Mouse (Mus musculus): ENCODE measurements around the gene Traf4.
"Not testable (repeated sequence)": the region's sequence is repeated elsewhere in the genome, so short reads cannot be mapped to it uniquely, and the experiment has no call there.

The Traf4 gene

DNA sequence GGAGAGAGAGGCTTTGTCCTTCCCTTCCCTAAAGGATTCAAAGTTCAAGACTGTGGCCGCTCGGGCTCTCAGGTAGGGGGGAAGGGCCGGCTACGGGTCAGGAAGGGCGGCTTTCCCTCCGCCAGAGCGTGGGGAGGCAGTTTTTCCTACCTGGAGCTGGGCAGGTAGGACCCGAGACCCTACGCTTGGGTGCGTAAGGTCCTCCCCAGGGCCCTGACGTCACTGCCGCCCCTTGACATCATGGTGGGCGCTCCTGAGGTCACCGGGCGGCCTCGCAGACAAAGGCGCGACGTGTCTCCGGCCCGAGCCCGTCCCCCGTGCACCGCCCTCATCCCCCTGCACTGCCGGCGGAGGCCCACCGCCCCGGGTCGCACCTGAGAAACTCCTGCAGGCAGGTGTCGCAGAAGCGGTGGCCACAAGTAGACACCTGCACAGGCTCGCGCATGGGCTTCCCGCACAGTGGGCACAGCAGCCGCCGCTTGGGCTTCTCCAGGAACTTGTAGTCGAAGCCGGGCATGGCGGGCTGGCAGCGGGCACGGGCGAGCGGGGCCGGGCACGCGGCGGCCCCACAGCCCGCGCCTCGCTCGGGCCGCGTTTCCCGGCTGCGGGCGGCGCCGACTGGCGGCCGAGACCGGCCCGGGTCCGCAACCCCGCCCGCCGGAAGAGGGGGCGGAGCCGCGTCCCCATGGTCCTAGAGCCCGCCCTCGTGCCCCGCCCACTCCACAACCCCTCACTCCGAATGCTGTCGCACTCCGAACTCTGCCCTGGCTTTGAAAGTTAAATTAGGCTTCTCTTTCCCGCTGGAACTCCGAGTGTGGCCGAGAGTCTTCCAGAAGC lies at the start of gene Traf4:
Gene Traf4, minus strand, starts transcription at position 666 of the 837 bp plus-strand sequence.
- DNase-seq: peak; percentile 96

DNA sequence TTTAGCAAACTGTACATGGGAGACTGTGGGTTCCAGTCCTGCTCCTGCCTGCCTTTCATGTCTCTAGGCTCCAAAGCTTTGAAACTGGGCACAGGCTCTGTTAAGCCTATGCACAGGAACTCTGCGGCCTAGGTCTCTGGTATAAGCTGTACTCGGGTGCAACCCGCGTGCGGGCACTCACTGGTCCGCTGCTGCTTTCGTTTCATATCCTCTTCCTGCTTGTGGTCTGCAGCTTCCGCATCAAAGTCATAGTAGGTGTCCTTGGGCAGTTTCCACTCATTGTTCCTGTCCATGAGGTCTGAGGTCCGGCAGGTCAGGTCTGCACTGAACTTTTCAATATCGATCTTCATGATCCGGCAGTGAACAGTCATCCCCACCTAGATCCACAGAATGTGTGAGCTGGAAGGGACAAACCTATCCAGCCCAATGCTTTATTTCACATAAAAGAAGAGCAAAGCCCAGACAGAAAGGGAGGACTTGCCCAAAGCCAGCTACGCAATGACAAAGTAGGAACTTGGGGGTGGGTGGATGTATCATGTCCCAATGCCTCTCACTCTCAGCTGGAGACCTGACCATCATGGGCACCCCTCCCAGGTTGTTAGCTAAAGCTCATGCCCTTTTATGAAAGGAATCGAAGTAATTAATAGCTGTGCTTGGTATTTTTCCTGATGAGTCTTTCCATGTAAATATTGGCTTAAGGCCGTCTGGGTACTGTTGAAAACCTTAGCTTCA lies 47.9 kb upstream of the Traf4 start:
- no peak for DNase-seq

DNA sequence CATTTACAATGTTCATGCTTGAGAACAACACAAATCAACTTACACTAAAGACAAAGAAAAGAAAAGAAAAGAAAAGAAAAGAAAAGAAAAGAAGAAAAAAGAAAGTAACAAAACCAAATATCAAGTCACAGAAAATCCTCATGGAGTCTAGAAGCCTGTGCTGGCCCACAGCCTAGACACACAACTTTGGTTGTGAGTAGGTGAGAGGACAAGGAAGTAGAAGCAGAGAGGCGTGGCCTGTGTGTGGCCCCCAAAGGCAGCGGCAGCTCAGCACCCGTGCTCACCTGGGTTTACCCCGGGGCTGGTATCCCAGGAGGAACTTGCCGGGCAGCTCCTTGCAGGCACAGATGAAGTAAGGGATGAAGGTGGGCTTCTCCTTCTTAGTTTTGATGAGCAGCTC lies 46.1 kb upstream of the Traf4 start:
- no peak for DNase-seq

DNA sequence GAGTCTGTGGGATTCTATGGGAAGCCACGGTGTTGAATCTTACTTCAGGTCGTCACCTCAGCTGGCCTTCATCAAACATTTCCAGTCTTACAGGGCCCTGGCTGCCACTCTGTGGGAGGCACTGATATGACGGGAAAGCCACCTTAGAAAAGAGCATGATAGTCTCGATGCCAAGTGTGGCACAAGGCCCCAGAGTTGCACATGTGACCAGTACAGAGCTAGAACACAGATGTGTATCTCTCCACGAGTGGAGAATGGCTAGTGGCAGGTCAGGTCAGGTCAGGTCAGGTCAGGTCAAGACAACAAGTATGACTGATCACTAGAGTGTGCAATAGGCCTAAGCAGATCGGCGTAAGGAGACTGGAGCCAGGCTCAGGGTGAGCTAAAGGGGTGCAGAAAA lies 45.2 kb upstream of the Traf4 start:
- no peak for DNase-seq

DNA sequence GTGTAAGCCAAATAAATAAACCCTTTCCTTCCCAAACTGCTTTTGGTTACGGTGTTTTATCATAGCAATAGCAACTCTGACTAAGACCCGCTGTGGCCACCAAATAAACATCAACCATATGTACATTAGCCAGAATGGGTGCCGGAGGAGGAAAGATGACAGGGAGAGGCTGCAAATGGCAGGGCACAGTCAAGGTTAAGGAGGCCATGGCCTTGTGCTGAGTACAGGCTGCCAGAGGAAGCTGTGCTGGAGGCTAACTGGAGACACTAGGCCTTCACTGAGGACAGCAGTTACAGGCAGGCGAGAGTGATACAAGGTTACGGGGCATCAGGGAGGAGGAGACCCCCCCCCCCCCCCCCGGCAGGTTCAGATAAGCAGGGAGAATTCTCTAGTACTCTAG lies 44.5 kb upstream of the Traf4 start:
- DNase-seq: no peak

DNA sequence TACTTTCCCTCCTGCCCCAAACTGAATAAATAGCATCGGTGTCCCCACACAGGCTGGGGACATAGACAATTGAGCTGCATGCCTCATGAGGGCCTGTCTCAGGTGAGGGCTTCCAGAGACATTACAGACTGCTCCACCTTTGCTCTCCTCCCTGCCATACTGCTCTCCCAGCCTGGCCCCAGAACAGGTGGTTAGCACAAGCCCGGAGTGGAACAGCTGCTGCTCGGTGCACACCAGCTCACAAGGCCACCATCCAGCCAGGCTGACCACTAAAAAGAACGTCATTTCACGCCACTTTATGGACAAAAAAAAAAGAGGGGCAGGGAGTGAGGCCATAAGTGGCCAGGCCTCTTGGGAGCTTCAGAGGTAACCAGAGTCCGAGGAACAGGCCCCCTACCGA lies 41.8 kb upstream of the Traf4 start:
- no peak for DNase-seq

DNA sequence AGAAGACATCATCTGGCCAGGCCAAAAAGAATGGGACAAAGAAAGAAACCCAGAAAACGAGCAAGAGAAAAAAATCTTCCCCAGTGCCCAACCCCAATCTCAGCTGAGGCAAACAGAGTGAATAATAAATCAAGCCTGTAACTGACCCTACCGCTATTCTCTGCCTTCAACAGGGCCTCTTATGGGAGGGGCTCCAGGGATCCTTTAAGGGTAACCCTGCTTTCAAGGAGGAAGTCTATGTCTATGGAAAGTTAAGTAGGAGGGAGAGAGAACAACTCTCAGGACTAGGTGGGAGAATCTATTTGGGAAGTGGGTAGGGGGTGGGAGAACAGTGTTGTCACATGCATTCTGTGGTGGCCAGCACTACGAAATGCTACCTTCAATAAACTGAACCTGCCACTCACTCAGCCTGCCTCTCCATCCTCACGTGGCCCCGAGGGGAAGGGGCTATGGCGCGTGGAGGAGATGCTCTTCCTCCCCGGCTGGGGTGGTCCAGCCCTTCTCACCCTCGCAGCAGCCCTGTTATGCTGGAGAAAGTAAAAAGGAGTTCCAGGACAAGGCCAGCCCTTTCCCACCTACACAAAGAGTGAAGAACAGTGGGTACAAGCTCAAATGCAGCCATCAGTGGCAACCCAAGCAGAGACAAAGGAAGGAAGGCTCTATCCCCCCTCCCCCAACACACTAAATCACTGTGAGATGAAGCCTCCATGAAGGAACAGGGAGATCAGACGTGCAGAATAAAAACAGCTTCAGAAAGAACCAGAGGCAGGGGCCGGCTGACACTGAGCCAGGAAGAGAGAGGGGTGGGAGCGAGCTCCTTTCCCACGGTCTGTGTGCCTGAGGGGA lies 40.2 kb upstream of the Traf4 start:
- no peak for DNase-seq

DNA sequence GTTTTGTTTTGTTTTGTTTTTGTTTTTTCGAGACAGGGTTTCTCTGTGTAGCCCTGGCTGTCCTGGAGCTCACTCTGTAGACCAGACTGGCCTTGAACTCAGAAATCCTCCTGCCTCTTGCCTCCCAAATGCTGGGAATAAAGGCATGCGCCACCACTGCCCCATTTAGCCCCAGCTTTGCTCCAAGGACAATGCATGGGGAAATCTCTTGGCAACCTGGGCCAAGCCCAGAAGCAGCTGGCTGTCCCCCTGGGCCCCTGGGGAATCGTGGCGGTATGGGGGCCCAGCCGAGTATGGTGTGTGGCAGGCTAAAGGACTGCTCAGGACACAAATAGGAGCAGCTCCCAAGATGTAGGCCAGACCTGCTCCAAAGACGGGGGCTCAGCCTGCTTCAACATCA lies 38.9 kb upstream of the Traf4 start:
- no peak for DNase-seq

DNA sequence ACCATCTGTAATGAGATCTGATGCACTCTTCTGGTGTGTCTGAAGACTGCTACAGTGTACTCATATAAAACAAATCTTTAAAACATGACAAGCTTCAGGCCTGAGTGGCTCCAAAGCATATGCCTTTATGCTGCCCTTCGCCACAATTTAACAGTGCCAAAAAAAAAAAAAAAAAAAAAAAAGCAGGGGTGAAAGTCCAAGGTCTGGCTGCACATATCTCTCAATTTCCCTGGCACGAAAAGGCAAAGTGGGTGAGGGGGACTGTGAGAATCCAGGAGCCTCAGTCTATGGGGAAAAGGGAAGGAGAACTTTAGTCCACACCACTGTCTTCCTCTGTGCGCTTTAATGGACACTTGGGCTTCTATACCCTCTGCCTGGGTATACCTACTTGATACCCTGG lies 37.0 kb upstream of the Traf4 start:
- no peak for DNase-seq

DNA sequence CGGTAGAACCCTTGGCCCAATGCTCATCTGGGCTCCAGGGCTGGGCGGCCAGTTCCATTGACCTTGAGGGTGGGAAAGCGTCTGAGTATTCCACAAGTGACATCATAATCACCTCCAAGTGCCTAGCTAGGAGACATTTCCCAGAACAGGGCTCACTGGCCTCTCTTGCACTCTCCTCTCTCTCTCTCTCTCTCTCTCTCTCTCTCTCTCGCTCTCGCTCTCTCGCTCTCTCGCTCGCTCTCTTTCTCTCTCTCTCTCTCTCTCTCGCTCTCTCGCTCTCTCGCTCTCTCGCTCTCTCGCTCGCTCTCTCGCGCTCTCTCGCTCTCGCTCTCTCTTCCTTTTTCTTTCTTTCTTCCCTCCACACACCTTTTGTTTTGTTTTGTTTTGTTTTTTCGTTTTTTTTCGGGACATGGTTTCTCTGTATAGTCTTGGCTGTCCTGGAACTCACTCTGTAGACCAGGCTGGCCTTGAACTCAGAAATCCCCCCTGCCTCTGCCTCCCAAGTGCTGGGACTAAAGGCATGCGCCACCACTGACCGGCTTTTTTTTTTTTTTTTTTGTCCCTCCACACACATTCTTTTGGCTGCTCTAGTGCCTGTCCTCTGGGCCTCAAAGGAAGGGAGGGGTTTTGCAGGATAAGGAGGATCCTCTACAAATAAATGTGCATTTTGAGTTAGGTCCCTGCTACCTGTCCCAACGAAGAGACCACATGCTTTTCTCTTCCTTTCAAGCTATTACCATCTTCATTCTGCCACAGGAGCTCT lies 29.9 kb upstream of the Traf4 start:
- DNase-seq: no peak

DNA sequence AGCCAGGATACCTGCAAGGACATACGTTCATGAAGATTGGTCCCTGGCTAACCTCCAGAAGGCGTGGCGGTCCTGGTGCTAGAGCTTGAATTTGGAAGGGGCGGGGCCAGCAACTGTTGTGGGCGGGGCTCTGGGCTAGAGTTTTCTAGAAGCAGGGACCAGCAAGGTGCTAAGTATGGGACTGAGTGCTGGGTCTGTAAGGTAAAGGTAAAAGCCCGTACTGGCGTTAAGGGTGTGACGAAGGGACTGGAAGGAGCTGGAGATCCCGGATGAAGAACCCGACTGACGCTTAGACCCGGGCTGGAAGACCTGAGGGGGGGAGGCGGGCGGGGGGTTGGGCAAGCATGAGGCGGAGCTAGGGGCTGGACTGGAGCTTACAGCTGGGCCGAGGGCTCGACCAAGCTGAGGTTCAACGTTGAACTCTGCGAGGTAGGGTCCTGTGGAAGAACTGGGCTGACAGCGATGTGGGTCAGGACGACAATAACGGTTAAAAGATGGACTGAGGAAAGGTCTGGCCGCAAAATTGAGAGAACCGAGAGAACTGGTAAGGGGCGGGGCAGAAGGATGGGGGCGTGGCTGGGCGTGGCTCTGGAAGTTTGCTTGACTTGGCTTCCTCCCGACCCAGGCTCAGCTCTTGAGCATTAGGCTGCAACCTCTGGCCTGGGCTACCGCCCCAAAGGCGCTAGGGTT lies 29.2 kb upstream of the Traf4 start:
- peak; percentile 90 for DNase-seq

DNA sequence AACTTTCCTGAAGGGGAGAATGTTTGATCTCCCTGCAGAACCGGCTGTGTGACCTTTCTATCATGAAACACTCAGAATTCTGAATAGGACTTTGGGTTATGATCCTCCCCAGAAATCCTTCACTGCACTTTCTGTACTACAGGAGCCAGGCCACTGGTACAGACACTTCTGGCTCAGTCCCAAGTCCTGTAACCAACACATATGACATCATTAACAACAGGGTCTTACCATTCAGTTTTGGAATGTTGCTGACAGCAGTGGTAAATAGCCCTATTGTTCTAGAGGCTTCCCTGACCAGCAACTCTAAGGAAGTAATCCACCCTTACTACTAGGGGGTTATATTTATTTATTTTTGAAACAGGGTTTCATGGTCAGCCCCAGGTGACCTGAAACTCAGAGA lies 27.7 kb upstream of the Traf4 start, which contains the start of gene Proca1:
Gene Proca1, plus strand, starts transcription at position 280 of the 400 bp plus-strand sequence.
- DNase-seq: no peak

DNA sequence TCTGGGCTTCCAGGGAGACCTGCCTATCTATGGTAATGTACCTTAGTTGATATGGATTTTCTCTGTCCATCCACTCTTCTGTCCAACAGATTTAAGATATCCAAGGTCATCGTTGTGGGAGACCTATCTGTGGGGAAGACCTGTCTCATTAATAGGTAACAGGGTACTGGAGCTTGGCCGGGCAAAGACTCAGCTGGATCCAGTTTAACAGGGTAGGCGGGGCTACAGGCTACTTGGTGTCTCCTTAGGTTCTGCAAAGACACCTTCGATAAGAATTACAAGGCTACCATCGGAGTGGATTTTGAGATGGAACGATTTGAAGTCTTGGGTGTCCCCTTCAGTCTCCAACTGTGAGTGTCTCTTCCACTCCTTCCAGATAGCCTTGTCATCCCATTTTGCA lies 24.7 kb upstream of the Traf4 start:
- DNase-seq: peak; percentile 75

DNA sequence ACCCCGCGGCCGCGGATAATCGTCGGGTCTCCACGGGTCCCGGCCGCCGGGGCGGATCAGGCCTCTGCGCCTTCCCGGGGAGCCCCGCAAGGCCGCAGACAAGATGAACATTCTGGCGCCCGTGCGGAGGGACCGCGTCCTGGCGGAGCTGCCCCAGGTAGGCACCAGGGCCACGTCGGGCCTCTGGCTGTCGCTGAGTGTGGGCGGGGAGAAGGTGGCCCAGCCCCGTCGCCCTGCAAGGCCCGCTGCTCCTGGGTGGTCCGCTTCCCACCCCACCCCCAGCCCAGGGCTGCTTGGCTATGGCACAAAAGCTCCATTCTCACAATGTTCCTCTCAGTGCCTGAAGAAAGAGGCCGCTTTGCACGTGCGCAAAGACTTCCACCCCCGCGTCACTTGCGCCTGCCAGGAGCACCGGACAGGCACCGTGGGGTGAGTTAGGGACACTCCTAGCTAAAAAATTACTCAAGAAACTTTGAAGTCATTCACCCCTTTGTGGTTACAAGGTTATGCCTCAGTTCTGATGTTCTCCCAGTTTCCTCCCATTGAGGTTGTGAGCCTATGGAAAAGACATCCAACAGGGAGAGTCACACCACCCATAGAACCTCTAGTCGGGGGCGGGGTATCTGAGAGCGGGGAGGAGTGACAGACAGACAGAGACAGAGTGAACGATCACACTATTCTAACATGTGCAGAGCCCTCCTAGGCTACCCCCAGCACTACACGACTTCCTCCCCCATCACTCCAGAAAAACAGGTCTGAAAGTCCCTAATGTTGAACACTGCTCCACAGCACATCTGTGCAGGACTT lies 24.0 kb upstream of the Traf4 start:
- peak; percentile 89 for DNase-seq

DNA sequence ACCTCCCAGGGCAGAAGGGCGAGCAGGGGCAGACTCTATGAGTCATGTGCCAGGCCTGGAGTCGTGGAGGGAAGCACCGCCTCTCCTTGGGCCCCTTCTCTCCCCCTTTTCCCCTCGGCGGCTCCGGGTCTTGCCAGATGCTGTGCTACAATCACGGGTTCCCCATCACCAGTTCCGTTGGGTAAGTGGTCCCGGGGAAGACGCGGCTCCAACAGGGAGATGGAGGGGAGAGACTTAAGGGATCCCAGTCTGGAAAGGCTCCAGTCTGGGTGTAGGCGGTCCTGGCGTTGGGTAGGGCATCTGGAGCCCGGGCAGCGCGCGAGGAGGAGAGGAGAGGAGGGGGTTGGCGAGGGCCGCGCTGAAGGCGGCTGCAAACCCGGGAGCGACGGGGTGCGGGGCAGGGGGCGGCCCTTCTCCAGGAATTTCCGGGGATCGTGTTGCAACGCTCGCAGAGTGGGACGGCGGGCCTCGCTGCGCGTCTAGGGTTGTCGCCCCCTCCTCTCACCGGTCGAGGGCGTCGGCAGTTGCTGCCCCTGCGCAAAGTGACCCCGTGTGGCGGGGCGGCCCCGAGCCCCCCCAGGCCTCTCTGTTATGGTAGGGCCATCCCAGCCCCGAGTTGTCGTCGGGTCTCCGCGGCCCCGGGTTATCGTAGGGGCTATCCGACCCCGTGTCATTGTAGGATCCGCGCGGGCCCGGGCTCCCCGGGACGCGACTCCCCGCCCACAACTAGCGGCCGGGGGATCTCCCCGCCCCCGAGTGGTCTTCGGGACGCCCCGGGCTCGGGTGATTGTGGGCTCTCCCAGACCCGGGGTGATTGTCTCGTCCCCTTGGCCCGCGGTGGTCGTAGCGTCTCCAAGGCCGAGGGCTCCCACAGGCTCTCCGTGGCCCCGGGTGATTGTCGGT lies 23.2 kb upstream of the Traf4 start, which contains the start of gene Rab34:
Gene Rab34, plus strand, starts transcription at position 100 of the 903 bp plus-strand sequence.
- DNase-seq: peak; percentile 92

DNA sequence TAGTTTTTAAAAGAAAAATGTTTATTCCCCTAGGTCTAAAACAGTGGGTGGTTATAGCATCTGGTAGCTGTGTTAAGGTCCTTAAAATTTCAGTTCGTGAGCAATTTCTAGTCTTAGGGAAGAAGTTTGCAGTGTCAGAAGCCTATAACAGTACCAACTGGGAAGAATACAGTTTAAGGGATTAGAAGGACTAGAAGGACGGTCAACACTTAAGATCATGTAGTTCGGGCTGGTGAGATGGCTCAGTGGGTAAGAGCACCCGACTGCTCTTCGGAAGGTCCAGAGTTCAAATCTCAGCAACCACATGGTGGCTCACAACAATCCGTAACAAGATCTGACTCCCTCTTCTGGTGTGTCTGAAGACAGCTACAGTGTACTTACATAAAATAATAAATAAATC lies 19.3 kb upstream of the Traf4 start:
- DNase-seq: not testable (repeated sequence)

DNA sequence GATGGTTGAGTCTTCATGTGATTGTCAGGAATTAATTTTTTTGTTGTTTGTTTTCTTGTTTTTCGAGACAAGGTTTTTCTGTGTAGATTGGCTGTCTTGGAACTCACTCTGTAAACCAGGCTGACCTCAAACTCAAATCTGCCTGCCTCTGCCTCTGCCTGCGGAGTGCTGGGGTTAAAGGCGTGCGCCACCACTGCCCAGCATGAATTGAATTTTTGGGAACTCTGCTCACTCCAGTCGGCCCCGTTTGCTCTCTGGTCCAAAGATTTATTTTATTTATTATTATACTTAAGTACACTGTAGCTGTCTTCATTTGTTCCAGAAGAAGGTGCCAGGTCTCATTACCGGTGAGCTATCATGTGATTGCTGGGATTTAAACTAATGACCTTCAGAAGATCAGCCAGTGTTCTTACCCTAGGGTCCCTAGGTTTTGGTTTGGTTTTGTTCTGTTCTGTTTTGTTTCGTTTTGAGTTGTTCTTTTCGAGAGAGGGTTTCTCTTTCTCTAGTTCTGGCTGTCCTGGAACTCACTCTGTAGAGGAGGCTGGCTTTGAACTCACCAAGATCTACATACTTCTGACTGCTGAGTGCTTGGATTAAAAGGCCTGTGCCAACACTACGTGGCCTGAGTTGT lies 18.6 kb upstream of the Traf4 start:
- DNase-seq: no peak

DNA sequence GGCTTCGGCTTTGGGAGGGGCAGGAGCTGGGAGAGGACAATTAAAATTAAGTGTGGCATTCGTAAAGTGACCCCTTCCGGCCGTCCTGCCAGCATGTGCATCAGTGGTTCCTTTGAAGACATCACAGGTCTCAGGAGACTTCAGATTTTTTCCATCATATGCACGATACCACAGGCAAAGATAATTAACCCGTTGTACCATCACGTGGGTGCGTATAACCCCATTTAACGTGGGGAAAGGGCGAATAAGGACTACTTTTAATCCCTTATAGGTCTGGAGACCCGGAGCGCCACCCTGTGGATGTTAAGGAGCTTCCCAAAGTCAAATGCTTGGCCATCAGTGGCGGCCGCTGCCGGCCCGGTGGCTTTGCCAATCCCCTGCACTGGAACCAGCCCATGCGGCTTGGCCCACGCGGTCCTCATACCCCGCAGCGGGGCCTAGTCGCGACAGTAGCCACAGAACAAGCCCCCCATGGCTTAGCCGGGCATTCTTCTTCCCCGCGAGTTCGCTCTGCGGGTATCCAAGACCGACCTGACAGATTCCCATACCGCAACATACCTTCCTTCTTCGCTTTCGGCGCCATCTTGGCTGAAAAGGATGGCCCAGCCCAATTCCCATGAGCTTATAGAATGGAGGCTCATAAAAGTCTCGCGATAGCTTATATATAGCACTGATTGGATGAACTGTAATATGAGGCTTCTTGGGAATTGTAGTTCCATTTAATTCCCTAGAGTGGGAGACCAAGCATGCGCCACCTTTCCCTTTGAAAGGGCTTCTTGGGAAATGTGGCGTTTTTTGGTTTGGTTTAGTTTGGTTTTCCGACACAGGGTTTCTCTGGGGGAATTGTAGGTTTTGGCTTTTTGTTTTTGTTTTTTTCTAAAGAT lies 17.8 kb upstream of the Traf4 start, which contains the start of gene Rpl23a:
Gene Rpl23a, minus strand, starts transcription at position 624 of the 884 bp plus-strand sequence.
- peak; percentile 83 for DNase-seq

Data from kidney, postnatal 10 days (tissue).